In the genomic region with DNA sequence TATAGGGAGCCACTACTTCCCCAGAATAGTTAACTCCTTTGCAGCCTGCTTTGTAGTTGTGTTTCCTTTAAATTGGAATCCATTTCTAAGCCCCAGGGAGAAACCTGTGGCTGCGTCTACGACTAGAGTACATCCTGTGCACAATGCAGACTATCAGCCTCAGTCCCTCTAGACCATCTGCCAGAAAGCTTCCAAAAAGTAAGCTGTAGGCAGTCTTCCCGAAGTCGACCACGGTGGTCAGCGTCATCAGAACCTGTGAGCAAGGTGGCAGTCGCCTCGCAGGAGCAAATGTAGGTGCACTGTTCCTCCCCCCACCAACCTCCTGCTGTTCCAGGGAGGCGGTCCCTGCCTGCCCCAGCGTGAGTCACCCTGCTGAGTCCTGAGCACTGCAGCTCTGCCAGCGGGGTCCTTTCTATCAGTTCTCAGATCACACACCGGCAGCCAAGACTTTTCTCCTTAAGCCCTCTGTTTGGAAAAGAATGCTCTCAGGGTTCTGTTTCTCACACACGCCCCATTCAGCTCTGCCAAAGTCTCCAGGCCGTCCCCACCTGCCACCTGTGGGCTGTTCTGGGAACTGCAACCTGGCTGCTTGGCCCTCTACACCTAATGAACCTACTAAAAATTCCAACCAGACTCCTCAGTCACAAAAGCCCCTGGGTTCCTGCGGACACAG, we compare ENCODE assay signal across 8 mouse cellular contexts. TPM values are rescaled to one million over a fixed set of nuclear protein-coding genes. Genes with fewer than 3 reads are reported as not detected.
A peak's percentile ranks its signal among the peaks of the same experiment; 100 is the strongest.
DNase-seq lines count a peak whose midpoint lies in the region; ATAC-seq and TF ChIP-seq lines count a peak whose summit lies in the region.

No protein-coding gene starts in this region.

- H3K27ac ChIP-seq in bone marrow, adult 2 months (ENCODE audit: control insufficient read depth, insufficient read depth, low read depth, low read length, poor library complexity) = no peak overlapping the region
- no peak overlapping the region for H3K27ac ChIP-seq in embryonic fibroblast, embryonic 13.5 days (ENCODE audit: insufficient read depth, low read length)
- H3K27ac ChIP-seq in limb, embryonic 13.5 days = no peak overlapping the region
- H3K27ac ChIP-seq in midbrain, postnatal 0 days (ENCODE audit: low read depth, low read length) = no peak overlapping the region

- H3K9me3 ChIP-seq in limb, embryonic 13.5 days = no peaks in the 10 kb centered on the region
- no peaks in the 10 kb centered on the region for H3K9me3 ChIP-seq in midbrain, postnatal 0 days (ENCODE audit: low read length)

- 0 out of 2 replicates have a peak, but pooled peaks have one; percentile 40 for ATAC-seq in limb, embryonic 13.5 days (ENCODE audit: low FRiP score, low read depth)
- ATAC-seq in midbrain, postnatal 0 days (ENCODE audit: low FRiP score) = peak; percentile 54

- no peak for TF ChIP-seq POLR2A in bone marrow, adult 2 months (IDR thresholded peaks at IDR 0.05; ENCODE audit: borderline replicate concordance, control insufficient read depth, low read depth, low read length)
- TF ChIP-seq POLR2A in embryonic fibroblast, embryonic 13.5 days (IDR thresholded peaks at IDR 0.05; ENCODE audit: low read depth, low read length) = no peak

- H3K9ac ChIP-seq in limb, embryonic 13.5 days = no peak overlapping the region
- no peak overlapping the region for H3K9ac ChIP-seq in midbrain, postnatal 0 days (replicated peaks; ENCODE audit: low read length, poor library complexity, severe bottlenecking)

- no peaks in the 10 kb centered on the region for H3K27me3 ChIP-seq in limb, embryonic 13.5 days
- no peaks in the 10 kb centered on the region for H3K27me3 ChIP-seq in midbrain, postnatal 0 days (ENCODE audit: insufficient read depth, low read length)

- no peak overlapping the region for H3K4me3 ChIP-seq in bone marrow, adult 2 months (replicated peaks; ENCODE audit: control insufficient read depth, low read depth, low read length)
- H3K4me3 ChIP-seq in embryonic fibroblast, embryonic 13.5 days (ENCODE audit: insufficient read depth, low read length) = no peak overlapping the region
- H3K4me3 ChIP-seq in limb, embryonic 13.5 days = peak overlapping the region; percentile 15; the same call in 1 of the 2 replicates
- H3K4me3 ChIP-seq in midbrain, postnatal 0 days (ENCODE audit: low read depth, low read length) = 0 out of 2 replicates have a peak overlapping the region, but pooled peaks have one; percentile 8

- peak; percentile 65 for DNase-seq in A20 (ENCODE audit: low read depth, low spot score)
- peak; percentile 41 to 67 for DNase-seq in heart, adult 9 months (ENCODE audit: low spot score in 2 of 2)
- peak; percentile 89 for DNase-seq in kidney, adult 9 months
- peak; percentile 75 for DNase-seq in midbrain, postnatal 0 days (ENCODE audit: low spot score)
- peak; percentile 25 to 29 for DNase-seq in spleen, postnatal 36 days (ENCODE audit: low spot score in 2 of 2)

- H3K36me3 ChIP-seq in limb, embryonic 13.5 days = no peaks in the 10 kb centered on the region
- H3K36me3 ChIP-seq in midbrain, postnatal 0 days (ENCODE audit: insufficient read depth, low read length) = no peaks in the 10 kb centered on the region

- peak; percentile 61 for TF ChIP-seq CTCF in bone marrow, adult 2 months (IDR thresholded peaks at IDR 0.05; ENCODE audit: control insufficient read depth, insufficient read depth, low read length)
- TF ChIP-seq CTCF in embryonic fibroblast, embryonic 13.5 days (IDR thresholded peaks at IDR 0.05; ENCODE audit: borderline replicate concordance, insufficient read depth, low read length) = peak; percentile 68
- TF ChIP-seq CTCF in midbrain, postnatal 0 days (IDR thresholded peaks at IDR 0.05) = peak; percentile 86

- no peaks in the 10 kb centered on the region for H3K4me1 ChIP-seq in bone marrow, adult 2 months (ENCODE audit: control insufficient read depth, insufficient read depth, low read length)
- H3K4me1 ChIP-seq in embryonic fibroblast, embryonic 13.5 days (ENCODE audit: control insufficient read depth, insufficient read depth, low read length) = no peaks in the 10 kb centered on the region
- H3K4me1 ChIP-seq in limb, embryonic 13.5 days = peaks cover 3% of the 10 kb centered on the region; the same call in 1 of the 2 replicates
- no peaks in the 10 kb centered on the region for H3K4me1 ChIP-seq in midbrain, postnatal 0 days (ENCODE audit: insufficient read depth, low read length)

- WGBS in bone marrow, adult 2 months = 44% methylated on average over 15 of the region's 15 CpGs
- WGBS in limb, embryonic 13.5 days = 29% methylated on average over 15 of the region's 15 CpGs
- 24% methylated on average over 15 of the region's 15 CpGs for WGBS in midbrain, postnatal 0 days

- peak overlapping the region; percentile 46 for H3K4me2 ChIP-seq in limb, embryonic 13.5 days (replicated peaks)
- H3K4me2 ChIP-seq in midbrain, postnatal 0 days (ENCODE audit: low read depth, low read length, poor library complexity, severe bottlenecking) = peak overlapping the region; percentile 48

RNA-seq across cellular contexts. Expression of a gene that starts 14.9 kb away (rescaled TPM):
- not detected in 2 replicates for polyA plus RNA-seq in bone marrow, adult 2 months (2011; ENCODE audit: insufficient read depth, insufficient read length, low replicate concordance, missing spikeins)
- polyA plus RNA-seq in embryonic fibroblast, embryonic 13.5 days (2011; ENCODE audit: insufficient read length, low read depth, missing spikeins) = 0.32 TPM in 1 of 2 replicates, not detected in the other
- 7.7 and 9.8 TPM in 2 replicates for polyA plus RNA-seq in limb, embryonic 13.5 days (2015; fragmentation: Nextera tagmentation; extraction: Ambion mirVana)
- total RNA-seq in midbrain, postnatal 0 days (2014; rRNA removed) = 0.38 and 0.61 TPM in 2 replicates
- 0.32 and 0.40 TPM in 2 replicates for polyA plus RNA-seq in midbrain, postnatal 0 days (2015; fragmentation: Nextera tagmentation; extraction: Ambion mirVana)

Comparison
In these comparisons a context has a peak if more than half of its experiments do, and no peak if none do; other contexts are left out.
1. DNase-seq: peak in every context shown above with its lines; median percentile 89 in kidney, adult 9 months; 75 in midbrain, postnatal 0 days; 65 in A20; 54 in heart, adult 9 months; 27 in spleen, postnatal 36 days.
2. H3K4me3 ChIP-seq: peak in limb, embryonic 13.5 days (single experiment) and midbrain, postnatal 0 days (single experiment); none in bone marrow, adult 2 months (single experiment) and embryonic fibroblast, embryonic 13.5 days (single experiment).
3. Peak in every context shown above with its lines, with median percentiles within 50 percentile points of each other: CTCF ChIP-seq.